Mouse (Mus musculus): ENCODE measurements around the gene Gm572. TPM values are rescaled to one million over a fixed set of nuclear protein-coding genes. Genes with fewer than 3 reads are reported as not detected.

Gm572 gene
- polyA plus RNA-seq, 1 experiment from 2014 or later: not detected

DNA sequence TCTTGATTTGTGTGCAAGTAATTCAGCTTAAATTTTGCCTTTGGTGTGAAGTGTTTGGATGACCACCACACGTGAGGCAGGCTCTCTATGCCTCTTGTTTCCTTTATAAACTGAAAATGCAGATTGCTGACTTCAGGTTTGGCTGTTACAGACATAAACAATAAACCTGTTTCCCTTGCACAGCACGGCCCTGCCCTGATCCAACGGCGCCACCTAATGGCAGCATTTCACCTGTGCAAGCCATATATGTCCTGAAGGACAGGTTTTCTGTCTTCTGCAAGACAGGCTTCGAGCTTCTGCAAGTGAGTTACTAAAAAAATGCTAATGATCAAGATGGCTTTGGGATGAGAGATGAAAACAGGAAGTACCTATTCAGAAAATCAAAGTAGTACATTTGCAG lies 35.4 kb upstream of the Gm572 start:
- 28% methylated on average over 5 of the region's 5 CpGs for WGBS
- no peak overlapping the region for H3K4me3 ChIP-seq
- DNase-seq (ENCODE audit: low spot score): peak; percentile 64
- H3K4me1 ChIP-seq: no peaks in the 10 kb centered on the region; the same call in 1 of the 2 replicates
- H3K9me3 ChIP-seq (replicated peaks): no peaks in the 10 kb centered on the region
- H3K36me3 ChIP-seq: peaks cover 48% of the 10 kb centered on the region
- no peak overlapping the region for H3K27ac ChIP-seq
- no peaks in the 10 kb centered on the region for H3K27me3 ChIP-seq (ENCODE audit: low read depth, poor library complexity, severe bottlenecking)

DNA sequence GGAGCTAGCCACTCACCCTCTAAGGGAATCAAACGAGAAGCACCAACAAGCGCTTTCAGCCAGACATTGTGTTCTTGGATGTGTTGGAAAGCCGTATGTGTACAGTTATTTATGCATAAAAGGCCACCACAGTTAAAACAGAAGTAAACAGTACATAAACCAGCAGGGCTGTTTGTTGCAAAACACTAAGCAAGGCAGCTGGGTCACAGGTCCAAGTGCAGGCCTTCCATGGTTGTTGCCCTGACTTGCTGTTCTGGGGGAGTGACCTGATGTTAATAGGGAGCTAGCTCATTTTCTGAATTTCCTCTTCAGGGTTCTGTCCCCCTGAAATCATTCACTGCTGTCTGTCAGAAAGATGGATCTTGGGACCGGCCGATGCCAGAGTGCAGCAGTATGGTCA lies 33.3 kb upstream of the Gm572 start:
- Histone ChIP-seq H3K4me3 (no peak overlapping the region), H3K27ac (no peak overlapping the region), H3K9me3 (replicated peaks) (no peaks in the 10 kb centered on the region), H3K27me3 (ENCODE audit: low read depth, poor library complexity, severe bottlenecking) (no peaks in the 10 kb centered on the region), H3K36me3 (peaks cover 67% of the 10 kb centered on the region), H3K4me1 (no peaks in the 10 kb centered on the region)
- DNase-seq (ENCODE audit: low spot score): no peak
- WGBS: 90% methylated on average over 5 of the region's 5 CpGs

DNA sequence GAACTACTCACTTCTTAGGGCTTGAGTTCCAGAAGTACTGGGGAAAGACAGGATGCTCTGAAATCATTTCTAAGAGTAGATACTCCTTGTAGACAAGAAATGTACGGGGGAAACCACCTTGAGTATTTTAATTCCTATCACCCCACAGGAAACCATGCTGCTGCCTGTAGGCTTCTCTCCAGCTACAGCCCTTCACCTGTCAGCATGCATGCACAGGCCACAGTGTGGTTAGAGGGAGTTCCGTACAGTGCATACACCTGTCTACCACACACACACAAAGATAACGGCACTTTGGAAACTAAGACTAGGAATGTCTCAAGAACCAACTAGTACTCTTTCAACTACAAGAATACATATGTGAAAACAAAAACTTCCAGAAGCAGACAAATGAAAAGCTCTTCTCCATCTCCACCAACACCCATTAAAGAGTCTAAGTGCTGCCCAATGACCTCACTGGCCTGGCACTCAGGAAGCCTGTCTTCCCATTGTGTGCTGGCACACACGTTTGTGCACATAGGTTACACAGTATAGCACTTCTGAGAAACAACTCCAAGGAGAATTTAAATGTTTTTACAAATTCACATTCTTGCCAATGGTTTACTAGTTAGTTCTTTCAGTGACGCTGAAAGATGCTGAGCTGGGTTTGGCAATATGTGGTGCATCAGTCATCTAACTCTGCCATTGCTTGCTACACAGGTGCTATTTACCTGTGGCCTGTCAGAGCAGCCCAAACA lies 32.3 kb upstream of the Gm572 start:
- no peak for DNase-seq (ENCODE audit: low spot score)
- 81% methylated on average over 5 of the region's 5 CpGs for WGBS

DNA sequence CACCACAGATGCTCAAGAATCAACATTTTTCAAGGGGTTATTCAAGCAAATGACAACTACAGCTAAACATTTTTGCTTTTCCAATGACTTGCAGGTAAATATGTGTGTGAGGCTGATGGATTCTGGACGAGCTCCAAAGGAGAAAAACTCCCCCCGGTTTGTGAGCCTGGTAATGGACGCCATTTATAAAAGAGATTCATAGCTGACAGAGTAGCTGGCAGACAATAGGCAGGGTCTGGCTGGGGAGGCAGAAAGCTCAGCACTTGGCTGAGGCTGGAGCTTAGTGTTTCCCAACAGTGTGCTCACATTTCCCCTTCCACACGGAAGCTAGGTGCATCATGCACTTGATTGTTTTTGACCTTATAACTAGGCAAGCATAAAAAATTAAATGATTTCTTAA lies 30.6 kb upstream of the Gm572 start:
- WGBS: 75% methylated on average over 4 of the region's 4 CpGs
- DNase-seq (ENCODE audit: low spot score): no peak
- Histone ChIP-seq H3K4me1 (no peaks in the 10 kb centered on the region), H3K36me3 (peaks cover 91% of the 10 kb centered on the region), H3K27ac (no peak overlapping the region), H3K4me3 (no peak overlapping the region), H3K9me3 (replicated peaks) (no peaks in the 10 kb centered on the region), H3K27me3 (ENCODE audit: low read depth, poor library complexity, severe bottlenecking) (no peaks in the 10 kb centered on the region)

More for the DNA sequence above, 32.3 kb upstream of the Gm572 start:
- Histone ChIP-seq H3K4me1 (no peaks in the 10 kb centered on the region), H3K9me3 (replicated peaks) (no peaks in the 10 kb centered on the region), H3K4me3 (no peak overlapping the region), H3K27ac (no peak overlapping the region), H3K36me3 (peaks cover 77% of the 10 kb centered on the region), H3K27me3 (ENCODE audit: low read depth, poor library complexity, severe bottlenecking) (no peaks in the 10 kb centered on the region)

DNA sequence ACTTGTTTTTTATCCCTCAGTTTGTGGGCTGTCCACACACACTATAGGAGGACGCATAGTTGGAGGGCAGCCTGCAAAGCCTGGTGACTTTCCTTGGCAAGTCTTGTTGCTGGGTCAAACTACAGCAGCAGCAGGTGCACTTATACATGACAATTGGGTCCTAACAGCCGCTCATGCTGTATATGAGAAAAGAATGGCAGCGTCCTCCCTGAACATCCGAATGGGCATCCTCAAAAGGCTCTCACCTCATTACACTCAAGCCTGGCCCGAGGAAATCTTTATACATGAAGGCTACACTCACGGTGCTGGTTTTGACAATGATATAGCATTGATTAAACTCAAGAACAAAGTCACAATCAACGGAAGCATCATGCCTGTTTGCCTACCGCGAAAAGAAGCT lies 29.4 kb upstream of the Gm572 start:
- peaks cover 96% of the 10 kb centered on the region for H3K36me3 ChIP-seq
- no peaks in the 10 kb centered on the region for H3K9me3 ChIP-seq (replicated peaks)
- no peaks in the 10 kb centered on the region for H3K27me3 ChIP-seq (ENCODE audit: low read depth, poor library complexity, severe bottlenecking)
- no peak overlapping the region for H3K4me3 ChIP-seq
- DNase-seq (ENCODE audit: low spot score): no peak
- no peaks in the 10 kb centered on the region for H3K4me1 ChIP-seq
- 85% methylated on average over 9 of the region's 9 CpGs for WGBS
- no peak overlapping the region for H3K27ac ChIP-seq

DNA sequence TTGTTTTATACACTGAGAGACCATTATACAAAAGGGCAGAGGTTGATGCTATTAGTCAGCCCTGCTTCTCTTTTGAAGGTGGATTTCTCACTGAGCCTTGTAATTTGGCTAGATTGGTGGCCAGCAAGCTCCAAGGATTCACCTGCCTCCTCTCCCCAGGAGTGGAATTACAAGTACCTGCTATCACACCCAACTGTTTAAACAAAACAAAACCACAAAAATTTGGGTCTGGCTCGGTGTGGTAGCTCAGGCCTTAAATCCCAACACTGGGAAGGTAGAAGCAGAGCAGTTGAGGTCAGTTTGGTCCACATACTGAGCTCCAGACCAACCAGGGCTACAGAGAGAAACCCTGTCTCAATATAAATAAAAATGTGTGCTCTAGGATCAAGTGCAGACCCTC lies 23.3 kb upstream of the Gm572 start:
- 79% methylated on average over 1 of the region's 1 CpGs for whole genome bisulfite sequencing
- peaks cover 11% of the 10 kb centered on the region for H3K4me1 ChIP-seq
- H3K36me3 ChIP-seq: peaks cover 100% of the 10 kb centered on the region
- no peak for DNase-seq (ENCODE audit: low spot score)
- no peak overlapping the region for H3K27ac ChIP-seq
- H3K27me3 ChIP-seq (ENCODE audit: low read depth, poor library complexity, severe bottlenecking): no peaks in the 10 kb centered on the region
- no peak overlapping the region for H3K4me3 ChIP-seq
- no peaks in the 10 kb centered on the region for H3K9me3 ChIP-seq (replicated peaks)

DNA sequence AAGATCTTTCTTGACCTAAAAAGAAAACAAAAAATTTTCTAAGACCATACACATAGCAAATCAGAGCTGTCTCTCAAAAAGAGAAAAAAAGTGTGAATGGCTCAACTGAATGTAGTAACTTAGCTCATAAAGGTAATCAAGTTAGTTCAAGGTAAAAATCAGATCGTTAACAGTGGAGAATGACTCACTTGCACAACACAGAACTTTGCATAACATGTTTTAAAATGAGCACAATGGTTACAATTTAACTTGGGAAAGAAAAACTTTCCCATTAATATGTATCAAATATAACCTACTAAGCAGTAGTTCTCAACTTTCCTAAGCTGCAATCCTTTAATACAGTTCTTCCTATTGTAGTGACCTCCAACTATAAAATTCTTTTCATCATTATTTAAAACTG lies 22.4 kb upstream of the Gm572 start:
- Histone ChIP-seq H3K27me3 (ENCODE audit: low read depth, poor library complexity, severe bottlenecking) (no peaks in the 10 kb centered on the region), H3K27ac (no peak overlapping the region), H3K9me3 (replicated peaks) (no peaks in the 10 kb centered on the region), H3K4me3 (no peak overlapping the region), H3K36me3 (peaks cover 96% of the 10 kb centered on the region), H3K4me1 (peaks cover 16% of the 10 kb centered on the region)
- WGBS: 91% methylated on average over 1 of the region's 1 CpGs
- no peak for DNase-seq (ENCODE audit: low spot score)

DNA sequence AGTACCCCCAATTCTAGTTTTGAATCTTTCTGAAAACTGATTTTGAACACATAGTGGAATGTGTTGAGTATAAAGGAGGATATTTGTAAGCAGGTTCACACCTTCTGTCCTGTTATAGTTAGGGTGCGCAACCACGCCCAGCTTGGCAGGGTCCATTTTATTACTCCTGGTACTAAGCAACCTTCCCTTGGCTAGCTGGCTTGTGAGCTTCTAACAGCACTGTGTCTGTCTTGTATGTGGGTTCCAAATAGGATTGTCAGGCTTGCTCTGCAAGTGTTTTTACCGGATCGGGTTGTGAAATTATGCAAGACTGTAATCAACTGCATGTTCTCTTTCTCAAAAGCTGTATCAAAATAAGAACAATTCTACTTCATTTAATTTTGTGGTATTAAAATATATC lies 20.6 kb upstream of the Gm572 start:
- H3K4me3 ChIP-seq: no peak overlapping the region
- H3K27ac ChIP-seq: no peak overlapping the region
- peaks cover 26% of the 10 kb centered on the region for H3K4me1 ChIP-seq
- no peak for DNase-seq (ENCODE audit: low spot score)
- H3K9me3 ChIP-seq (replicated peaks): no peaks in the 10 kb centered on the region
- H3K36me3 ChIP-seq: peaks cover 78% of the 10 kb centered on the region
- 96% methylated on average over 4 of the region's 4 CpGs for WGBS
- no peaks in the 10 kb centered on the region for H3K27me3 ChIP-seq (ENCODE audit: low read depth, poor library complexity, severe bottlenecking)

DNA sequence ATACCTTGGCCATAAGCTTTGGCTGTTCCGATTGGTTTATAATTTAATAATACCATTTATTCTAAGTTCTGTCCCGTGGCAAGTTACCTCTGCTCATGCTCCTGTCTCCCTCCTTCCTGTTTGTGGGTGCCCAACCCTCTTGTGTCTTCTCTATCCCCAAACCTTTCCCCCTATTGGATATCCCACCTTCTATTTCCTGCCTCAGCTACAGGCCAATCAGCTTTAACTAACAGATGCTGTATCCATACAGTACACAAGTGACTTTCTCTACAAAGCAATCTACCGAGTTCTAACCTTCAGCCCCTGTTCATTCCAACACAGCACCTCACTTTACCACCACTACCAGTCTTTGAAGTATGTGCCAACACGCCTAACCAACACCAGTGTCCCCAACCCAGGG lies 19.5 kb upstream of the Gm572 start:
- H3K36me3 ChIP-seq: peaks cover 67% of the 10 kb centered on the region
- H3K4me1 ChIP-seq: peaks cover 26% of the 10 kb centered on the region
- 0 out of 2 replicates have a peak overlapping the region, but pooled peaks have one; percentile 2 for H3K4me3 ChIP-seq
- WGBS: 91% methylated on average over 4 of the region's 4 CpGs
- no peaks in the 10 kb centered on the region for H3K9me3 ChIP-seq (replicated peaks)
- no peak for DNase-seq (ENCODE audit: low spot score)
- H3K27ac ChIP-seq: no peak overlapping the region
- no peaks in the 10 kb centered on the region for H3K27me3 ChIP-seq (ENCODE audit: low read depth, poor library complexity, severe bottlenecking)

DNA sequence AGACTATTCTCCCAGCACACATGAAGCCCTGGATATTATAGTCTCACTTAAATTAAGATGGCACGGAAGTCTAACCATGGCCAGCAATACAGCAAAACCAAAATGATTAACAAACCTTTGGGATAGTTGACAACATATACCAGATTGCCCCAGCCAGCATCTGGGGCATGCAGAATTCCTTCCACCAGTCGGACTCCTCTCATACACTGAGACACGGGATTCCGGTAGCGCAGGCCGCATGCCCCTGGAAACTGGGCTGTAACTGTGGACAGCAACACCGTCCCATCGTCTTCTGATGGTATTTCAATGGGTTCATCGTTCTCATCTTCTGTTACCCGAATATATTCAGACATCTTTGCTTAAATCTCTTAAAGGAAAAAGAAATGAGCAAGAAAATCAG lies 18.1 kb upstream of the Gm572 start:
- peak overlapping the region; percentile 100 for H3K4me3 ChIP-seq
- H3K4me1 ChIP-seq: peaks cover 26% of the 10 kb centered on the region

DNA sequence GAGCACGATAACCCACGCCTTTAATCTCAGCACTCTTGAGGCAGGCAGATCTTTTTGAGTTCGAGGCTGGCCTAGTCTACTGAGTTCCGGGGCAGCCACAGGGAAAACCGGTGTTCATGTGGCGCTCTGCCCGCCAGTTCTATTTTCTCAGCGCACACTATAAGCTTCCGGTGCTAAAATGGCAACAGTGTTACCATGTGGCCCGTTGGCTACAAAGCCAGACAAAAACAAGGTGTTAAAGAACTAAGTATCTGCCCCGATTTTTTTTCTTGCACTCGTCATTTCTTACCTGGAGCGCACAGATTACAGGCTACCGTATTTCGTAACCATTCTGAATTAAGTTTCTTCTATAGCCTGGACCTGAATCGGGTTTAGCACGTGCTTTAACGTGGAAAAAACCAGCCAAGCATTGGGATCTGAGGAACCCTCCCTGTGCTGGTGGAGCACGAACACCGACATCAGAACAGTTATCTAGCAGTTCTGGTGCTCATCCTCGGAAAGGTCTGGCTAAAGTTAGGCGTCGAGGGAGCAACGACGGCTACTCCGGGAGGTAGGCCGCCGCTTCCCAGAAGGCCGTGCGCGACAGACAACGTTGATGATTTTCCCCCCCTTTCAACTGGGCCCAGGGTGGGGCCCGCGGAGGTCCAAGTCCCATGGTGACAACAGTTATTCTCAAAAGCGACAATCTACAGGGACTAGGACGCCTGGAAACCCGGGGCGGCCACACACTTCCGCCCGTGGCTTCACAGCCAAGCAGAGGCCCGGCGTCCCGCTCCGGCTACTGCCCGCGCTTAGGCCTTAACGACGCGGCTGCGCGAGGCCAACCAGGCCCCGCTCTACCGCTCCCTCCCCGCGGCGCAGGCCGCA lies 17.1 kb upstream of the Gm572 start:
- peak; percentile 57 for DNase-seq (ENCODE audit: low spot score)
- WGBS: under 1% methylated on average over 57 of the region's 57 CpGs

More for the DNA sequence above, 18.1 kb upstream of the Gm572 start:
- no peaks in the 10 kb centered on the region for H3K27me3 ChIP-seq (ENCODE audit: low read depth, poor library complexity, severe bottlenecking)
- H3K9me3 ChIP-seq (replicated peaks): no peaks in the 10 kb centered on the region
- DNase-seq (ENCODE audit: low spot score): no peak
- no peak overlapping the region for H3K27ac ChIP-seq
- WGBS: 87% methylated on average over 10 of the region's 10 CpGs
- H3K36me3 ChIP-seq: peaks cover 53% of the 10 kb centered on the region

DNA sequence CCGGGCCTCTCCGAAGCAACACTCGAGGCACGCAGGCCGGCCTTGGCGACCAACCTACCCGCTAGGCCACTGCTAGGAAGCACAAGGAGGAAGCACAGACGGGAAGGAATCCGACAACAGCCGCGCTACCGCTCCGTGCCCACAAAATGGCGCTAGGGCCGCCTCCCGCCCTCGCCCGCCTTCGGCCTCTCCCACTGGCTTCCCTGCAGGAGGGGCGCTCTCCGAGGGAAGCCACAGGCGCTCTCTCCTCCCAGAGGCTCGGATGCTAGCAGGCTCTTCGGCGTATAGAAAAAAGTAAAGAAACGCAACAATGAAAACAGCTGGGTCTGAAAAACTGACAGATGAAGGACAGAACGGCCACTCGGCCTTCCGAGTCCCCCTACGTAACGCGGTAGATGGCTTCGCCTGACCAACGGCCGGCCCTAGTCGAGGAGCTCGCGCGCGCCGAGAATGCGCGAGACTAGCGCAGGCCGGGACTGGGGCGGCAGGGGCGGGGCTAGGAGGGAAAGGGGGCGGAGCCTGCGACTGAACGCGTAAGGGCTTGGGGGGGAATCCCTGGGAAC lies 16.4 kb upstream of the Gm572 start, which contains the start of gene Tardbp:
Tardbp (minus strand) TSS at position 397 of the 563 bp plus-strand sequence.
- peak; percentile 98 for DNase-seq (ENCODE audit: low spot score)
- H3K4me3 ChIP-seq: peak within 1 kb of the TSS; percentile 100
- under 1% methylated on average over 51 of the region's 51 CpGs for WGBS
- H3K27ac ChIP-seq: peak within 1 kb of the TSS; percentile 100
- H3K9me3 ChIP-seq (replicated peaks): no peaks in the 10 kb centered on the region
- H3K27me3 ChIP-seq (ENCODE audit: low read depth, poor library complexity, severe bottlenecking): no peaks in the 10 kb centered on the region
- peaks cover 26% of the 10 kb centered on the region for H3K4me1 ChIP-seq
- H3K36me3 ChIP-seq: peaks cover 36% of the 10 kb centered on the region

More for the DNA sequence above, 17.1 kb upstream of the Gm572 start:
- H3K4me1 ChIP-seq: peaks cover 26% of the 10 kb centered on the region
- no peaks in the 10 kb centered on the region for H3K27me3 ChIP-seq (ENCODE audit: low read depth, poor library complexity, severe bottlenecking)
- H3K27ac ChIP-seq: peak overlapping the region; percentile 100
- H3K36me3 ChIP-seq: peaks cover 43% of the 10 kb centered on the region
- peak overlapping the region; percentile 100 for H3K4me3 ChIP-seq
- H3K9me3 ChIP-seq (replicated peaks): no peaks in the 10 kb centered on the region

DNA sequence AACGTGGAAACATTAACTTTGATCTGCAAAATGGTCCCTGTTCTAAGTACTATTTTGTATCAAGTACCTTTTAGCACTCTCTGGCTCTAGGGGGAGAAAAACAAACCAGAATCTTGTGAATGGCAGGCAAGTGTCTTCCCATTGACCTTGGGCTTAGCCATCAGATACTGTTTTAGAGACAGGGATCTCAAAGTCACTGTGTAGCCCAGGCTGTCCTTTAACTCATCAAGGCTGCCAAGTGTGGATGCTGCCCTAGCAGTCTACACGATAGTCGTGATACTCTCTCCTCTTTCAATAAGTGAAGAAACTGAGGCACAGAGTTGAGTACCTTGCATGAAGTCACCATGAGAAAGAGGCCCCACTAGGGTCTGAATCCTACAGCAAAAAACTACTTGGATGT lies 15.9 kb upstream of the Gm572 start:
- peaks cover 26% of the 10 kb centered on the region for H3K4me1 ChIP-seq
- peak overlapping the region; percentile 100 for H3K4me3 ChIP-seq
- H3K27ac ChIP-seq: peak overlapping the region; percentile 100
- no peaks in the 10 kb centered on the region for H3K27me3 ChIP-seq (ENCODE audit: low read depth, poor library complexity, severe bottlenecking)
- no peak for DNase-seq (ENCODE audit: low spot score)
- peaks cover 31% of the 10 kb centered on the region for H3K36me3 ChIP-seq
- H3K9me3 ChIP-seq (replicated peaks): no peaks in the 10 kb centered on the region
- 62% methylated on average over 3 of the region's 3 CpGs for WGBS

Measured in limb, embryonic 10.5 days (tissue).